Comparison of ENCODE assay signal across 9 mouse cellular contexts in the genomic region with DNA sequence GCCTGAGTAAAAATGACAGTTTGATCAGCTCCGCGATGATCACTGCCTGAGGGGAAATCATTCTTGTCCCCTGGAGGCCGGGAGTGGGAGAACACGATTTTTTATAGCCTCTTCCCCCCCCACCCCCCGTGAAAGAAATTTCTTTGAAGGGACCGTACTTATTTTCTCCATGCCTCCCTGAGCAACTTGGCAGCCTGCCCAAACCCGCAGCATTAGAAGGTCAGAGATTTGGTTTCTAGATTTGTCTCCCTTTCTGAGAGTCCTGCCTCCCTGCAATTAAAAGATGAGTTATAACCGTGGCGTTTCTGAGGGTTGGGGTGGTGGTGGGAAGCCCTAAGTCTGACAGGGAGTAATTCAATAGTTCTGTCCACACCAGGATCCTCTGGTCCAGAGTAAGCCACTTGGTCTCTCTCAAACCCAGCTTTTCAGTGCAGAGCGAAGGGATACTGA. TPM values are rescaled to one million over a fixed set of nuclear protein-coding genes. Genes with fewer than 3 reads are reported as not detected.
DNase-seq lines count a peak whose midpoint lies in the region; ATAC-seq and TF ChIP-seq lines count a peak whose summit lies in the region.
"Had no signal": no experiment of that assay in that cellular context is flagged by ENCODE, and none has a peak within 500 bp of the region (broad histone marks: within the 10 kb centered on the region; RNA-seq: fewer than 3 reads in every experiment).

No protein-coding gene starts in this region.

- no peaks in the 10 kb centered on the region for H3K4me1 ChIP-seq in lung, adult 2 months (ENCODE audit: control insufficient read depth, insufficient read depth, low read length)
- H3K4me1 ChIP-seq in hindbrain, embryonic 10.5 days (replicated peaks) = no peaks in the 10 kb centered on the region
- peaks cover 19% of the 10 kb centered on the region for H3K4me1 ChIP-seq in limb, embryonic 13.5 days

- no peaks in the 10 kb centered on the region for H3K9me3 ChIP-seq in hindbrain, embryonic 10.5 days
- no peaks in the 10 kb centered on the region for H3K9me3 ChIP-seq in limb, embryonic 13.5 days

- H3K27me3 ChIP-seq in hindbrain, embryonic 10.5 days (ENCODE audit: insufficient read depth, poor library complexity, severe bottlenecking) = no peaks in the 10 kb centered on the region
- no peaks in the 10 kb centered on the region for H3K27me3 ChIP-seq in limb, embryonic 13.5 days

- H3K36me3 ChIP-seq in hindbrain, embryonic 10.5 days = no peaks in the 10 kb centered on the region
- no peaks in the 10 kb centered on the region for H3K36me3 ChIP-seq in limb, embryonic 13.5 days

- TF ChIP-seq POLR2A in lung, adult 2 months (IDR thresholded peaks at IDR 0.05; ENCODE audit: borderline replicate concordance, extremely low read depth, low read depth, low read length) = no peak

- peak; percentile 57; the same call in 1 of the 2 replicates for ATAC-seq in limb, embryonic 13.5 days (ENCODE audit: low FRiP score, low read depth)
- ATAC-seq in erythroblast, adult 5-6 weeks (replicated peaks; ENCODE audit: low FRiP score, poor library complexity, severe bottlenecking) = no peak

- H3K9ac ChIP-seq in limb, embryonic 13.5 days = no peak overlapping the region

- H3K27ac ChIP-seq in hindbrain, embryonic 10.5 days = no peak overlapping the region
- no peak overlapping the region for H3K27ac ChIP-seq in limb, embryonic 13.5 days

- TF ChIP-seq CTCF in lung, adult 2 months (IDR thresholded peaks at IDR 0.05; ENCODE audit: insufficient read depth, low read length) = no peak

- H3K4me2 ChIP-seq in limb, embryonic 13.5 days (replicated peaks) = peak overlapping the region; percentile 49

- H3K4me3 ChIP-seq in lung, adult 2 months (replicated peaks; ENCODE audit: extremely low read depth, low read depth, low read length) = no peak overlapping the region
- no peak overlapping the region for H3K4me3 ChIP-seq in hindbrain, embryonic 10.5 days
- H3K4me3 ChIP-seq in limb, embryonic 13.5 days = no peak overlapping the region

- 30% methylated on average over 10 of the region's 10 CpGs for WGBS in lung, adult 2 months
- WGBS in hindbrain, embryonic 10.5 days = 64% methylated on average over 10 of the region's 10 CpGs
- 13% methylated on average over 10 of the region's 10 CpGs for WGBS in limb, embryonic 13.5 days

- DNase-seq in lung, postnatal 10 days = peak; percentile 41
- no peak for DNase-seq in lung, adult 2 months
- DNase-seq in adrenal gland, postnatal 25 days = peak; percentile 73
- peak; percentile 7 for DNase-seq in hindbrain, embryonic 10.5 days (ENCODE audit: low spot score)
- DNase-seq in retina, postnatal 1 day = peak; percentile 85
- DNase-seq in left cerebral cortex, adult 11 months (ENCODE audit: low spot score) = no peak

RNA-seq across cellular contexts. Expression of gene Gm5426, which starts 11.9 kb away (rescaled TPM):
- polyA plus RNA-seq in lung, adult 2 months (2012; rRNA removed) = not detected in 2 replicates
- total RNA-seq in adrenal gland, postnatal 25 days (2021) = not detected in 2 replicates
- not detected in 2 replicates for polyA plus RNA-seq in hindbrain, embryonic 10.5 days (2016; fragmentation: Nextera tagmentation; extraction: Ambion mirVana)
- not detected in 2 replicates for polyA plus RNA-seq in limb, embryonic 13.5 days (2015; fragmentation: Nextera tagmentation; extraction: Ambion mirVana)
- total RNA-seq in erythroblast, adult 5-6 weeks (2015; ENCODE audit: low replicate concordance) = not detected in 2 replicates
- total RNA-seq in erythroblast, adult 5-6 weeks (2017; ENCODE audit: low replicate concordance) = not detected in 2 replicates
- total RNA-seq: left cerebral cortex, postnatal 10 days had no signal

Comparison
In these comparisons a context has a peak if more than half of its experiments do, and no peak if none do; other contexts are left out.
1. DNase-seq: peak in lung, postnatal 10 days (single experiment), adrenal gland, postnatal 25 days (single experiment), hindbrain, embryonic 10.5 days (single experiment) and retina, postnatal 1 day (single experiment); none in lung, adult 2 months (single experiment) and left cerebral cortex, adult 11 months (single experiment).